Mouse (Mus musculus) splenic B cell, adult 2 months (primary cell): ENCODE results near the gene Kdsr.
A peak's percentile ranks its signal among the peaks of the same experiment; 100 is the strongest.

Experiments
- DNase-seq: peaks from one replicate; pipeline ENCODE4 v3.0.0-alpha.2; 2011; ENCODE audit warnings: low read depth, low spot score
- H3K27me3 ChIP-seq: 2 replicates; pipeline ENCODE4 v1.6.1; 2012; ENCODE audit warnings: mild to moderate bottlenecking, low read length, moderate library complexity, mixed read lengths; ENCODE audit not compliant: control insufficient read depth, poor library complexity, insufficient read depth, severe bottlenecking
- H3K36me3 ChIP-seq: 2 replicates; pipeline ENCODE4 v1.6.1; 2012; ENCODE audit warnings: mild to moderate bottlenecking, low read length, moderate library complexity, mixed read lengths; ENCODE audit not compliant: control insufficient read depth, poor library complexity, insufficient read depth, severe bottlenecking

Kdsr gene

GRCm38 (mm10) chr1:106759572-106760435 is at the start of gene Kdsr:
Gene Kdsr, minus strand, starts transcription at chr1:106759727.
- Histone ChIP-seq H3K27me3 (no peaks in the 10 kb centered on the region), H3K36me3 (0 out of 2 replicates have a peak, but pooled peaks cover 2% of the 10 kb centered on the region)

GRCm38 (mm10) chr1:106799931-106800330 is 40.4 kb upstream of the Kdsr start:
- no peak for DNase-seq
- Histone ChIP-seq H3K36me3 (no peaks in the 10 kb centered on the region), H3K27me3 (no peaks in the 10 kb centered on the region; the same call in 1 of the 2 replicates)

More at GRCm38 (mm10) chr1:106759572-106760435, at the start of gene Kdsr:
- DNase-seq = peak; percentile 97

GRCm38 (mm10) chr1:106799406-106799805 is 39.9 kb upstream of the Kdsr start:
- H3K27me3 ChIP-seq = no peaks in the 10 kb centered on the region; the same call in 1 of the 2 replicates
- H3K36me3 ChIP-seq = no peaks in the 10 kb centered on the region
- DNase-seq = no peak

- Histone ChIP-seq H3K36me3 (no peaks in the 10 kb centered on the region), H3K27me3 (no peaks in the 10 kb centered on the region; the same call in 1 of the 2 replicates)
- no peak for DNase-seq
Observed at GRCm38 (mm10) chr1:106796987-106797779, 37.7 kb upstream of the Kdsr start.

GRCm38 (mm10) chr1:106796542-106796924 is 37.0 kb upstream of the Kdsr start, which contains the start of gene Vps4b:
Gene Vps4b, minus strand, starts transcription at chr1:106796728.
- Histone ChIP-seq H3K36me3 (no peaks in the 10 kb centered on the region), H3K27me3 (no peaks in the 10 kb centered on the region; the same call in 1 of the 2 replicates)
- peak; percentile 98 for DNase-seq

GRCm38 (mm10) chr1:106795634-106796541 is 36.4 kb upstream of the Kdsr start:
- no peaks in the 10 kb centered on the region; the same call in 1 of the 2 replicates for H3K27me3 ChIP-seq
- no peaks in the 10 kb centered on the region for H3K36me3 ChIP-seq
- DNase-seq = no peak

- no peak for DNase-seq
- no peaks in the 10 kb centered on the region for H3K27me3 ChIP-seq
- peaks cover 19% of the 10 kb centered on the region for H3K36me3 ChIP-seq
Observed at GRCm38 (mm10) chr1:106774896-106775295, 15.4 kb upstream of the Kdsr start.

GRCm38 (mm10) chr1:106774092-106774491 is 14.6 kb upstream of the Kdsr start:
- Histone ChIP-seq H3K27me3 (no peaks in the 10 kb centered on the region), H3K36me3 (peaks cover 17% of the 10 kb centered on the region; the same call in 1 of the 2 replicates)
- DNase-seq = no peak

- Histone ChIP-seq H3K27me3 (no peaks in the 10 kb centered on the region), H3K36me3 (peaks cover 11% of the 10 kb centered on the region; the same call in 1 of the 2 replicates)
- no peak for DNase-seq
Observed at GRCm38 (mm10) chr1:106768773-106769172, 9.2 kb upstream of the Kdsr start.

GRCm38 (mm10) chr1:106765771-106766170 is 6.2 kb upstream of the Kdsr start:
- H3K36me3 ChIP-seq = peaks cover 8% of the 10 kb centered on the region; the same call in 1 of the 2 replicates
- DNase-seq = no peak
- no peaks in the 10 kb centered on the region for H3K27me3 ChIP-seq

GRCm38 (mm10) chr1:106764846-106765245 is 5.3 kb upstream of the Kdsr start:
- DNase-seq = peak; percentile 12
- H3K27me3 ChIP-seq = no peaks in the 10 kb centered on the region

GRCm38 (mm10) chr1:106764281-106764680 is 4.8 kb upstream of the Kdsr start:
- no peak for DNase-seq
- H3K36me3 ChIP-seq = peaks cover 3% of the 10 kb centered on the region; the same call in 1 of the 2 replicates
- no peaks in the 10 kb centered on the region for H3K27me3 ChIP-seq

More at GRCm38 (mm10) chr1:106764846-106765245, 5.3 kb upstream of the Kdsr start:
- peaks cover 3% of the 10 kb centered on the region; the same call in 1 of the 2 replicates for H3K36me3 ChIP-seq

- Histone ChIP-seq H3K36me3 (no peaks in the 10 kb centered on the region), H3K27me3 (no peaks in the 10 kb centered on the region)
- no peak for DNase-seq
Observed at GRCm38 (mm10) chr1:106760750-106761149, 1.2 kb upstream of the Kdsr start.
